Comparison of ENCODE assay signal across 8 mouse cellular contexts in genomic region chr17:8807345-8807744, GRCm38 (mm10).
DNase-seq lines count a peak whose midpoint lies in the region; ATAC-seq and TF ChIP-seq lines count a peak whose summit lies in the region.

No protein-coding gene starts in this region.

- peak; percentile 55; the same call in 1 of the 2 replicates for TF ChIP-seq CTCF in liver, adult 2 months (IDR thresholded peaks at IDR 0.05; ENCODE audit: low read depth, low read length)

- H3K4me3 ChIP-seq in liver, adult 2 months (ENCODE audit: insufficient read depth, low read depth, low read length), result no peak overlapping the region
- H3K4me3 ChIP-seq in liver, embryonic 11.5 days (ENCODE audit: low read depth, low read length), result no peak overlapping the region

- TF ChIP-seq POLR2A in liver, adult 2 months (IDR thresholded peaks at IDR 0.05; ENCODE audit: extremely low read depth, insufficient read depth, low read length), result no peak

- no peaks in the 10 kb centered on the region for H3K36me3 ChIP-seq in liver, adult 2 months (ENCODE audit: control insufficient read depth, insufficient read depth, low read length)
- H3K36me3 ChIP-seq in liver, embryonic 11.5 days (ENCODE audit: control insufficient read depth, insufficient read depth, low read length), result no peaks in the 10 kb centered on the region

- DNase-seq in CD4-positive, CD25-positive, alpha-beta regulatory T cell, adult 2 months (ENCODE audit: low read depth, low spot score), result peak; percentile 40
- no peak for DNase-seq in liver, adult 2 months (ENCODE audit: extremely low read depth, low read depth, low spot score)
- DNase-seq in liver, embryonic 11.5 days (ENCODE audit: low spot score), result no peak
- DNase-seq in embryo, embryonic 10 days (ENCODE audit: low spot score), result peak; percentile 76
- DNase-seq in mesoderm, embryonic 11.5 days (ENCODE audit: low read depth, low spot score), result peak; percentile 73
- no peak for DNase-seq in left cerebral cortex, adult 18-20 months (ENCODE audit: low spot score in 2 of 2)
- DNase-seq in gastrocnemius, postnatal 10 days, result no peak

- no peak overlapping the region for H3K27ac ChIP-seq in liver, adult 2 months (replicated peaks; ENCODE audit: insufficient read depth, low read depth, low read length)
- H3K27ac ChIP-seq in liver, embryonic 11.5 days (ENCODE audit: low read depth, low read length), result no peak overlapping the region

- no peak overlapping the region for H3K4me2 ChIP-seq in liver, embryonic 11.5 days

- H3K9ac ChIP-seq in liver, adult 2 months (ENCODE audit: low read depth, low read length), result no peak overlapping the region
- H3K9ac ChIP-seq in liver, embryonic 11.5 days (ENCODE audit: low read depth, low read length), result no peak overlapping the region

- ATAC-seq in CD4-positive, CD25-positive, alpha-beta regulatory T cell, adult 4 months, result no peak
- no peak for ATAC-seq in liver, embryonic 11.5 days (replicated peaks; ENCODE audit: low FRiP score)

- peaks cover 2% of the 10 kb centered on the region; the same call in 1 of the 2 replicates for H3K4me1 ChIP-seq in liver, adult 2 months (ENCODE audit: control insufficient read depth, insufficient read depth, low read length)
- H3K4me1 ChIP-seq in liver, embryonic 11.5 days (replicated peaks; ENCODE audit: control insufficient read depth, insufficient read depth, low read length), result no peaks in the 10 kb centered on the region; the same call in 1 of the 2 replicates

- no peaks in the 10 kb centered on the region for H3K79me2 ChIP-seq in liver, adult 2 months (ENCODE audit: control insufficient read depth, insufficient read depth, low read length)

- H3K27me3 ChIP-seq in liver, adult 2 months (ENCODE audit: control insufficient read depth, insufficient read depth, low read length), result 0 out of 2 replicates have a peak, but pooled peaks cover 3% of the 10 kb centered on the region
- peaks cover 56% of the 10 kb centered on the region for H3K27me3 ChIP-seq in liver, embryonic 11.5 days (replicated peaks; ENCODE audit: control insufficient read depth, insufficient read depth, low read length)

- H3K9me3 ChIP-seq in liver, embryonic 11.5 days (ENCODE audit: control insufficient read depth, low read length), result no peaks in the 10 kb centered on the region

- 48% methylated on average over 3 of the region's 3 CpGs for WGBS in liver, adult 2 months
- 48% methylated on average over 3 of the region's 3 CpGs for WGBS in liver, embryonic 11.5 days

Comparison
In these comparisons a context has a peak if more than half of its experiments do, and no peak if none do; other contexts are left out.
1. DNase-seq: peak in CD4-positive, CD25-positive, alpha-beta regulatory T cell, adult 2 months (single experiment), embryo, embryonic 10 days (single experiment) and mesoderm, embryonic 11.5 days (single experiment); none in liver, adult 2 months (single experiment), liver, embryonic 11.5 days (single experiment), left cerebral cortex, adult 18-20 months (0 of 2) and gastrocnemius, postnatal 10 days (single experiment).